Mouse (Mus musculus): Measurements from ENCODE around the gene Pah.

Pah gene

GRCm38 (mm10) chr10:87521646-87522045 lies at the start of gene Pah:
TSS of gene Pah (plus strand) at chr10:87521795.
- no peak for DNase-seq (ENCODE audit: low spot score in 2 of 2)

GRCm38 (mm10) chr10:87473475-87474131 lies 48.0 kb upstream of the Pah start:
- no peak for DNase-seq (ENCODE audit: low spot score in 2 of 2)

GRCm38 (mm10) chr10:87474971-87475370 lies 46.6 kb upstream of the Pah start:
- DNase-seq (ENCODE audit: low spot score in 2 of 2) = no peak

- no peak for DNase-seq (ENCODE audit: low spot score in 2 of 2)
Observed at GRCm38 (mm10) chr10:87477895-87478294, 43.7 kb upstream of the Pah start.

- no peak for DNase-seq (ENCODE audit: low spot score in 2 of 2)
Observed at GRCm38 (mm10) chr10:87484831-87485720, 36.5 kb upstream of the Pah start.

- DNase-seq (ENCODE audit: low spot score in 2 of 2) = no peak
Observed at GRCm38 (mm10) chr10:87485721-87486620, 35.6 kb upstream of the Pah start.

GRCm38 (mm10) chr10:87488429-87489145 lies 33.0 kb upstream of the Pah start:
- no peak for DNase-seq (ENCODE audit: low spot score in 2 of 2)

GRCm38 (mm10) chr10:87489246-87490009 lies 32.2 kb upstream of the Pah start:
- no peak for DNase-seq (ENCODE audit: low spot score in 2 of 2)

- DNase-seq (ENCODE audit: low spot score in 2 of 2) = no peak
Observed at GRCm38 (mm10) chr10:87490328-87490727, 31.3 kb upstream of the Pah start.

- DNase-seq (ENCODE audit: low spot score in 2 of 2) = no peak
Observed at GRCm38 (mm10) chr10:87491485-87492040, 30.0 kb upstream of the Pah start.

- DNase-seq (ENCODE audit: low spot score in 2 of 2) = no peak
Observed at GRCm38 (mm10) chr10:87492332-87492660, 29.3 kb upstream of the Pah start.

- no peak for DNase-seq (ENCODE audit: low spot score in 2 of 2)
Observed at GRCm38 (mm10) chr10:87492661-87493551, 28.7 kb upstream of the Pah start.

GRCm38 (mm10) chr10:87493576-87493975 lies 28.0 kb upstream of the Pah start, which contains the start of gene Ascl1:
TSS of gene Ascl1 (minus strand) at chr10:87493660.
- no peak for DNase-seq (ENCODE audit: low spot score in 2 of 2)

- no peak for DNase-seq (ENCODE audit: low spot score in 2 of 2)
Observed at GRCm38 (mm10) chr10:87494176-87494575, 27.4 kb upstream of the Pah start.

GRCm38 (mm10) chr10:87494596-87494995 lies 27.0 kb upstream of the Pah start:
- DNase-seq (ENCODE audit: low spot score in 2 of 2) = no peak

GRCm38 (mm10) chr10:87497056-87497455 lies 24.5 kb upstream of the Pah start:
- no peak for DNase-seq (ENCODE audit: low spot score in 2 of 2)

GRCm38 (mm10) chr10:87500926-87501658 lies 20.5 kb upstream of the Pah start:
- no peak for DNase-seq (ENCODE audit: low spot score in 2 of 2)

GRCm38 (mm10) chr10:87501659-87502042 lies 19.9 kb upstream of the Pah start:
- DNase-seq (ENCODE audit: low spot score in 2 of 2) = no peak

GRCm38 (mm10) chr10:87502283-87502682 lies 19.3 kb upstream of the Pah start:
- DNase-seq (ENCODE audit: low spot score in 2 of 2) = no peak
